Comparison of ENCODE assay signal across 15 mouse cellular contexts in genomic region chr8:115881881-115882280, GRCm38 (mm10).
A peak's percentile ranks its signal among the peaks of the same experiment; 100 is the strongest.
DNase-seq lines count a peak whose midpoint lies in the region; ATAC-seq lines count a peak whose summit lies in the region.
"Had no signal": no experiment of that assay in that cellular context is flagged by ENCODE, and none has a peak within 500 bp of the region (broad histone marks: within the 10 kb centered on the region; RNA-seq: fewer than 3 reads in every experiment).

No protein-coding gene starts in this region.

- DNase-seq in cerebellum, adult 8-10 months, result no peak
- peak; percentile 52 for DNase-seq in heart, adult 11 months
- no peak for DNase-seq in heart, postnatal 4 days
- peak; percentile 31 for DNase-seq in Muller cell, postnatal 12 days (ENCODE audit: inconsistent ontology term)
- DNase-seq: adrenal gland, adult 2 months; adrenal gland, postnatal 10 days; adrenal gland, postnatal 25 days; B cell, adult 2 months; cerebellum, adult 11-12 months; cerebellum, adult 9-11 months; embryo, embryonic 11 days had no signal

- ATAC-seq in cerebellum, adult (ENCODE audit: insufficient number of reproducible peaks, low FRiP score, low TSS enrichment), result 0 out of 2 replicates have a peak, but pooled peaks have one; percentile 20
- ATAC-seq: CD4-positive, CD25-positive, alpha-beta regulatory T cell, adult 4 months; forebrain, embryonic 14.5 days; forebrain, embryonic 16.5 days had no signal

Comparison
In these comparisons a context has a peak if more than half of its experiments do, and no peak if none do; other contexts are left out.
1. DNase-seq: peak in heart, adult 11 months (single experiment) and Muller cell, postnatal 12 days (single experiment); none in cerebellum, adult 8-10 months (single experiment) and heart, postnatal 4 days (single experiment).